Comparison of ENCODE assay signal across 8 mouse cellular contexts in genomic region chr12:100724606-100725457, GRCm38 (mm10). TPM values are rescaled to one million over a fixed set of nuclear protein-coding genes. Genes with fewer than 3 reads are reported as not detected.
DNase-seq lines count a peak whose midpoint lies in the region; ATAC-seq and TF ChIP-seq lines count a peak whose summit lies in the region.

No protein-coding gene starts in this region.

- peak; percentile 96 for ATAC-seq in cerebellum, adult (ENCODE audit: insufficient number of reproducible peaks, low FRiP score, low TSS enrichment)
- peak; percentile 100 for ATAC-seq in forebrain, embryonic 13.5 days
- ATAC-seq in liver, postnatal 0 days, result peak; percentile 97
- peak; percentile 99 for ATAC-seq in neural tube, embryonic 14.5 days (ENCODE audit: low read depth)

- intact Hi-C loops in heart, postnatal 10 days (cut with DNase I), result loop anchor here (1.0 to 10.0 kb wide), 3 partner anchors 54 to 560 kb away; partner anchors contain the start of gene Dglucy

- peak; percentile 73 for TF ChIP-seq POLR2A in ES-Bruce4 (IDR thresholded peaks at IDR 0.05; ENCODE audit: insufficient read depth, low read length)

- peak; percentile 100 for DNase-seq in heart, postnatal 10 days
- DNase-seq in large intestine, adult 2 months (ENCODE audit: low read depth, low spot score), result peak; percentile 98
- DNase-seq in liver, postnatal 0 days, result peak; percentile 100
- peak; percentile 99 for DNase-seq in testis, postnatal 10 days (ENCODE audit: low spot score)

- peaks cover 2% of the 10 kb centered on the region for H3K4me1 ChIP-seq in ES-Bruce4 (ENCODE audit: control insufficient read depth, insufficient read depth, low read length)
- H3K4me1 ChIP-seq in forebrain, embryonic 13.5 days, result peaks cover 24% of the 10 kb centered on the region
- H3K4me1 ChIP-seq in liver, postnatal 0 days (ENCODE audit: insufficient read depth), result peaks cover 14% of the 10 kb centered on the region
- peaks cover 2% of the 10 kb centered on the region; the same call in 1 of the 2 replicates for H3K4me1 ChIP-seq in neural tube, embryonic 14.5 days (ENCODE audit: control insufficient read depth, insufficient read depth, low read length)

- H3K9ac ChIP-seq in ES-Bruce4 (ENCODE audit: low read depth, poor library complexity, severe bottlenecking), result peak overlapping the region; percentile 47
- peak overlapping the region; percentile 80 for H3K9ac ChIP-seq in forebrain, embryonic 13.5 days
- peak overlapping the region; percentile 87 for H3K9ac ChIP-seq in liver, postnatal 0 days (replicated peaks)
- H3K9ac ChIP-seq in neural tube, embryonic 14.5 days (replicated peaks; ENCODE audit: low read depth, low read length), result peak overlapping the region; percentile 70

- TF ChIP-seq EP300 in ES-Bruce4 (IDR thresholded peaks at IDR 0.05; ENCODE audit: insufficient read depth, low read depth, low read length), result no peak
- TF ChIP-seq EP300 in liver, postnatal 0 days (IDR thresholded peaks at IDR 0.05; ENCODE audit: low read depth), result no peak

- under 1% methylated on average over 66 of the region's 85 CpGs for WGBS in forebrain, embryonic 13.5 days
- WGBS in large intestine, adult 2 months, result under 1% methylated on average over 85 of the region's 85 CpGs
- under 1% methylated on average over 61 of the region's 85 CpGs for WGBS in liver, postnatal 0 days (ENCODE audit: insufficient replicate concordance)
- under 1% methylated on average over 84 of the region's 85 CpGs for WGBS in neural tube, embryonic 14.5 days

- H3K4me2 ChIP-seq in forebrain, embryonic 13.5 days, result peak overlapping the region; percentile 86
- peak overlapping the region; percentile 98 for H3K4me2 ChIP-seq in liver, postnatal 0 days (ENCODE audit: low read depth, low read length)
- H3K4me2 ChIP-seq in neural tube, embryonic 14.5 days (ENCODE audit: low read depth, low read length), result peak overlapping the region; percentile 81

- no peaks in the 10 kb centered on the region for H3K9me3 ChIP-seq in ES-Bruce4 (replicated peaks; ENCODE audit: control insufficient read depth, insufficient read depth, low read length, poor library complexity, severe bottlenecking)
- H3K9me3 ChIP-seq in forebrain, embryonic 13.5 days (replicated peaks), result no peaks in the 10 kb centered on the region
- no peaks in the 10 kb centered on the region for H3K9me3 ChIP-seq in liver, postnatal 0 days (ENCODE audit: low read length)
- H3K9me3 ChIP-seq in neural tube, embryonic 14.5 days (ENCODE audit: control insufficient read depth, low read length), result no peaks in the 10 kb centered on the region

- H3K4me3 ChIP-seq in ES-Bruce4 (ENCODE audit: low read depth, low read length), result peak overlapping the region; percentile 97
- peak overlapping the region; percentile 76 for H3K4me3 ChIP-seq in forebrain, embryonic 13.5 days
- H3K4me3 ChIP-seq in liver, postnatal 0 days (ENCODE audit: low read depth, low read length), result peak overlapping the region; percentile 86
- peak overlapping the region; percentile 69 for H3K4me3 ChIP-seq in neural tube, embryonic 14.5 days (ENCODE audit: low read depth, low read length)

- no peak overlapping the region; the same call in 1 of the 2 replicates for H3K27ac ChIP-seq in ES-Bruce4 (ENCODE audit: insufficient read depth, low read length)
- peak overlapping the region; percentile 96 for H3K27ac ChIP-seq in forebrain, embryonic 13.5 days
- peak overlapping the region; percentile 99 for H3K27ac ChIP-seq in liver, postnatal 0 days (ENCODE audit: low read depth)
- peak overlapping the region; percentile 93 for H3K27ac ChIP-seq in neural tube, embryonic 14.5 days (ENCODE audit: low read depth, low read length)

- TF ChIP-seq CTCF in ES-Bruce4 (IDR thresholded peaks at IDR 0.05; ENCODE audit: low read depth, low read length), result peak; percentile 23
- peak; percentile 54 for TF ChIP-seq CTCF in liver, postnatal 0 days (IDR thresholded peaks at IDR 0.05; ENCODE audit: low read depth)

- H3K36me3 ChIP-seq in ES-Bruce4 (ENCODE audit: control insufficient read depth, insufficient read depth, low read length, poor library complexity, severe bottlenecking), result no peaks in the 10 kb centered on the region
- no peaks in the 10 kb centered on the region for H3K36me3 ChIP-seq in forebrain, embryonic 13.5 days (ENCODE audit: poor library complexity, severe bottlenecking)
- no peaks in the 10 kb centered on the region for H3K36me3 ChIP-seq in liver, postnatal 0 days (replicated peaks; ENCODE audit: insufficient read depth, low read length)
- no peaks in the 10 kb centered on the region for H3K36me3 ChIP-seq in neural tube, embryonic 14.5 days (ENCODE audit: control insufficient read depth, insufficient read depth, low read length)

- H3K27me3 ChIP-seq in ES-Bruce4 (ENCODE audit: control insufficient read depth, insufficient read depth, low read length, poor library complexity, severe bottlenecking), result no peaks in the 10 kb centered on the region
- H3K27me3 ChIP-seq in forebrain, embryonic 13.5 days, result no peaks in the 10 kb centered on the region
- H3K27me3 ChIP-seq in liver, postnatal 0 days (ENCODE audit: insufficient read depth, low read length), result no peaks in the 10 kb centered on the region
- no peaks in the 10 kb centered on the region for H3K27me3 ChIP-seq in neural tube, embryonic 14.5 days (ENCODE audit: control insufficient read depth, insufficient read depth, low read length)

RNA-seq across cellular contexts. Expression of gene Rps6ka5, which starts 2.0 kb away (rescaled TPM):
- polyA plus RNA-seq in ES-Bruce4 (2011; ENCODE audit: insufficient read depth, insufficient read length, low read depth, missing spikeins), result 12.3 and 13.2 TPM in 2 replicates
- 7.3 and 8.5 TPM in 2 replicates for polyA plus RNA-seq in forebrain, embryonic 13.5 days (2015; fragmentation: Nextera tagmentation; extraction: Ambion mirVana)
- 10 to 100 TPM; 13.0 to 13.7 TPM for total RNA-seq in heart, postnatal 10 days (2021)
- polyA plus RNA-seq in large intestine, adult 2 months (2012; rRNA removed), result 0.67 and 1.2 TPM in 2 replicates
- 1.3 and 1.6 TPM in 2 replicates for polyA plus RNA-seq in liver, postnatal 0 days (2015; fragmentation: Nextera tagmentation; extraction: Ambion mirVana)
- polyA plus RNA-seq in neural tube, embryonic 14.5 days (2014; fragmentation: Nextera tagmentation; extraction: Ambion mirVana), result 7.2 and 7.9 TPM in 2 replicates

RNA-seq across cellular contexts. Expression of gene Dglucy, which starts 54.0 kb away (rescaled TPM):
- 0.48 and 1.9 TPM in 2 replicates for polyA plus RNA-seq in ES-Bruce4 (2011; ENCODE audit: insufficient read depth, insufficient read length, low read depth, missing spikeins)
- polyA plus RNA-seq in forebrain, embryonic 13.5 days (2015; fragmentation: Nextera tagmentation; extraction: Ambion mirVana), result 1.9 and 2.0 TPM in 2 replicates
- 10 to 100 TPM; 23.5 to 25.8 TPM for total RNA-seq in heart, postnatal 10 days (2021)
- 14.5 and 24.7 TPM in 2 replicates for polyA plus RNA-seq in large intestine, adult 2 months (2012; rRNA removed)
- 1.8 and 1.9 TPM in 2 replicates for polyA plus RNA-seq in liver, postnatal 0 days (2015; fragmentation: Nextera tagmentation; extraction: Ambion mirVana)
- polyA plus RNA-seq in neural tube, embryonic 14.5 days (2014; fragmentation: Nextera tagmentation; extraction: Ambion mirVana), result 1.9 and 4.0 TPM in 2 replicates
